Mouse (Mus musculus) limb, embryonic 13.5 days (tissue): ENCODE data around the gene Pld4. TPM values are rescaled to one million over a fixed set of nuclear protein-coding genes. Genes with fewer than 3 reads are reported as not detected.

ENCODE experiments used
- ATAC-seq: fragments of 200-750 bp; cut with Nextera tagmentation; 2 replicates; pipeline ENCODE4 v1.8.0; 2017; ENCODE audit warnings: low read depth, moderate number of reproducible peaks, moderate TSS enrichment; ENCODE audit not compliant: low FRiP score
- H3K27ac ChIP-seq: fragments of 300-500 bp; sonication (generic); 2 replicates; pipeline ENCODE4 v1.5.1; 2015; ENCODE audit warnings: inconsistent platforms, mild to moderate bottlenecking, moderate library complexity
- H3K27me3 ChIP-seq: fragments of 300-500 bp; sonication (generic); 2 replicates; pipeline ENCODE4 v1.6.1; 2015; ENCODE audit warnings: mild to moderate bottlenecking, inconsistent platforms
- H3K36me3 ChIP-seq: fragments of 300-500 bp; sonication (generic); 2 replicates; pipeline ENCODE4 v1.6.1; 2015; ENCODE audit warnings: inconsistent platforms, mild to moderate bottlenecking, moderate library complexity
- H3K4me1 ChIP-seq: fragments of 300-500 bp; sonication (generic); 2 replicates; pipeline ENCODE4 v1.6.1; 2015; ENCODE audit warnings: inconsistent platforms
- H3K4me2 ChIP-seq: fragments of 300-500 bp; sonication (generic); replicated peaks from 2 replicates; pipeline ENCODE4 v1.6.1; 2015; ENCODE audit warnings: inconsistent platforms, mild to moderate bottlenecking, moderate library complexity
- H3K4me3 ChIP-seq: fragments of 300-500 bp; sonication (generic); 2 replicates; pipeline ENCODE4 v1.5.1; 2015; ENCODE audit warnings: moderate library complexity, mild to moderate bottlenecking, inconsistent platforms
- H3K9ac ChIP-seq: fragments of 300-500 bp; sonication (generic); 2 replicates; pipeline ENCODE4 v1.6.1; 2015; ENCODE audit warnings: mild to moderate bottlenecking, inconsistent platforms
- H3K9me3 ChIP-seq: fragments of 300-500 bp; sonication (generic); 2 replicates; pipeline ENCODE4 v1.6.1; 2016; ENCODE audit warnings: inconsistent platforms
- WGBS: fragments of 180-500 bp; shearing (Covaris S2); methylation state at CpG from one replicate; pipeline ENCODE4 v1.1.7; 2015; 5-methylcytosine and 5-hydroxymethylcytosine counted together
- polyA plus RNA-seq: library from polyadenylated mRNA; unstranded; fragments of >200 nt; fragmentation: Nextera tagmentation; extraction: Ambion mirVana; gene quantifications from 2 replicates; pipeline ENCODE4 v1.2.1, GENCODE M21; 2015

The Pld4 gene
- polyA plus RNA-seq, 1 experiment from 2014 or later, result 6.1 TPM

DNA sequence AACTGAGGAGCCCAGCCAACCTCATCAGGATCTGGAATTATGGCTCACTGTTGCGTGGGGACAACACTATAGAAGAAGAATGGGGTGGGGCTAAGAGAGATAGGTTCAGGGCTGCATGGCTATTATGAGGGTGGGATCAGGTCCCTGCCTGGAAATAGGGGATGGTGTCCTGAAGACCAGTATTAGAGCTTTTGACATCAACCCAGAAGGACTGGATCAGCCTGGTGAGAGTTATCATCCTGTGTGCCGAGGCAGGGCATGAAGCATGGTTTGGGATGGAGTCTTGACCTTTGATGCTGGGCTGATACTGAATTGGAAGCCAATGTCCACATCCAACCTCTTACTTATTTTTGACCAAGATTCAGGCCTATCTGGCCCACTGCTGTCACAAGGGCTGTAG, 9.3 kb downstream of the Pld4 start:
- Histone ChIP-seq H3K4me3 (no peak overlapping the region), H3K4me2 (no peak overlapping the region), H3K27me3 (no peaks in the 10 kb centered on the region), H3K9me3 (peaks cover 2% of the 10 kb centered on the region; the same call in 1 of the 2 replicates), H3K9ac (no peak overlapping the region), H3K36me3 (no peaks in the 10 kb centered on the region), H3K27ac (no peak overlapping the region), H3K4me1 (peaks cover 6% of the 10 kb centered on the region; the same call in 1 of the 2 replicates)
- WGBS, result 81% methylated on average over 2 of the region's 2 CpGs
- no peak for ATAC-seq

DNA sequence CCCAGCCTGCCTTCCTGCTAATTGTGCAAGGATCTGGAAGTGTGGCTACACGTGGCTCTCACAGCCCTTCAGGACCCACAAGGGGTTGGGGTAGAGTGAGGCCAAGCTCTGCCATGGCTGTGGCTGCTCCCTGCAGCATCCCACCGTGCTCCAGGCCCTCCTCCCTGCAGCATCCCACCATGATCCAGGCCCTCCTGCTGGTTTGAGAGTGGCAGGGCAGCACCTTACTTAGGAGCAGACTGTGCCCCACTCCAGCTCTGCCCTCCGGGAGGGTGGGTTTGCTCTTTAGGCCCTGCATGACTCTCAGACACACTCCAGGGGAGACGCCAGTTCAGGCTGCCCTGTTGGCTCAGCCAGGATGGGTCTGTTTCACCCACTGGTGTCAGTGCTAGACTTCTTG, 9.9 kb downstream of the Pld4 start:
- peaks cover 8% of the 10 kb centered on the region for H3K9me3 ChIP-seq
- no peak overlapping the region for H3K9ac ChIP-seq
- 76% methylated on average over 4 of the region's 4 CpGs for WGBS
- no peaks in the 10 kb centered on the region for H3K36me3 ChIP-seq
- H3K27me3 ChIP-seq, result no peaks in the 10 kb centered on the region
- H3K4me2 ChIP-seq, result no peak overlapping the region
- no peak overlapping the region for H3K4me3 ChIP-seq
- peaks cover 6% of the 10 kb centered on the region; the same call in 1 of the 2 replicates for H3K4me1 ChIP-seq
- ATAC-seq, result no peak
- no peak overlapping the region for H3K27ac ChIP-seq

DNA sequence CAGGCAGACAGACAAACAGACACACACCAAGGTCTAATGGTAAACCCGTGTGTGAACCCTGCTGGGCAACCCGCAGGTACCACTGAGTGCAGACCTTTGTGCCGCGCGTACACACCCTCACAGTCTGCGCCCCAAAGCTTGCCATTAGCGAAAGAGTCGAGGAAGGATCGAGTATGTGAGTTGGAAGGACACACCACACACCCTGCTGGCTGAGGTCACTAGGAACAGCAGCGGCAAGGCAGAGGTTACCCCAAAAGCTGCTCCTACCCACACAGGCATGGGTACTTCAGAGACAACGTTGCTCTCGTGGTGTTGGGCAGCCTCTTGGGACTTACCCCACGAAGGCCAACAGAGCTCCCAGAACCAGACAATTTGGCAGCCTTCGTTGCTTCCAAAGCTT, 11.9 kb downstream of the Pld4 start:
- Histone ChIP-seq H3K36me3 (no peaks in the 10 kb centered on the region), H3K27me3 (no peaks in the 10 kb centered on the region), H3K27ac (no peak overlapping the region), H3K4me3 (no peak overlapping the region), H3K9ac (no peak overlapping the region), H3K4me1 (peaks cover 6% of the 10 kb centered on the region; the same call in 1 of the 2 replicates), H3K9me3 (peaks cover 12% of the 10 kb centered on the region), H3K4me2 (no peak overlapping the region)
- ATAC-seq, result no peak
- 90% methylated on average over 14 of the region's 14 CpGs for WGBS

DNA sequence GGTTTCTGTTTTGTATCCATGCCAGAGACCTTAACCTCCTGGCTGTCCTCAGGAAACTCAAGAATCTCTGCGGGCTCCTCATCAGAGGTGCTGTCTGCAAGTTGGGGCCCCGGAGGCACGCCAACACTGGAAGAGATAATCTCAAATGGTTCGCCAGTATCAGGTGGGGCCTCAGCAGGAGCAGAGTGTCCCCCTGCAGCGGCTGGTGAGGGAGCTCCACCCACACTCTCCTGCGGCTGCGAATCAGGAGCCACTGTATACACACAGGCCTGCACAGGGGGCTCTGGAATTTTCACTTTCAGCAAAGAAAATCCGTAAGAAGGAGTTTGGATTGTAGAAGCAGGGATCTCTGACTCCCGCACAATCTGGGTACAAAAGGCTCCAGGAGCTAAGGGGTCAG, 12.9 kb downstream of the Pld4 start:
- Histone ChIP-seq H3K9me3 (peaks cover 12% of the 10 kb centered on the region), H3K27me3 (no peaks in the 10 kb centered on the region), H3K9ac (no peak overlapping the region), H3K27ac (no peak overlapping the region), H3K36me3 (no peaks in the 10 kb centered on the region), H3K4me1 (peaks cover 6% of the 10 kb centered on the region; the same call in 1 of the 2 replicates), H3K4me2 (no peak overlapping the region), H3K4me3 (no peak overlapping the region)
- WGBS, result 47% methylated on average over 9 of the region's 9 CpGs
- ATAC-seq, result no peak

DNA sequence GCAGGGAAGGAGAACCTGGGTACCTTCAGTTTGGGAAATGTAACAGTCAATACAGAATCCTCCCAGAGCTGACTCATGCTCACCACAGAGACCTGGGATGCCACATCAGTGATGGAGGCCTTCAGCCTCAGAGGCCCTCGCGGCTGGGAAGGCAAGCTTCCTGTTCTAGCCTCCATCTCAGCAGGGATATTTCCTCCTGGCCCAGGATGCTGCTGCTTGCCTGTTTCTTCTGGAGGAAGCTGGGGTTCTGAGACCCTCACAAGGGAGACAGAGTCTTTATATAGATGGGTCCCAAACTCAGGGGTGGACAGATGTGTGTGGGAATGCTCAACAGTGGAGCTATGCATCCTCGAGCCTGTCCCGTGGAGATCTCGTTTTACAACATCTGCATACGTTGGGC, 13.6 kb downstream of the Pld4 start:
- Histone ChIP-seq H3K27me3 (no peaks in the 10 kb centered on the region), H3K9me3 (peaks cover 12% of the 10 kb centered on the region), H3K4me2 (no peak overlapping the region), H3K36me3 (no peaks in the 10 kb centered on the region), H3K27ac (no peak overlapping the region), H3K9ac (no peak overlapping the region), H3K4me1 (peaks cover 6% of the 10 kb centered on the region; the same call in 1 of the 2 replicates), H3K4me3 (no peak overlapping the region)
- no peak for ATAC-seq
- 75% methylated on average over 6 of the region's 6 CpGs for WGBS

DNA sequence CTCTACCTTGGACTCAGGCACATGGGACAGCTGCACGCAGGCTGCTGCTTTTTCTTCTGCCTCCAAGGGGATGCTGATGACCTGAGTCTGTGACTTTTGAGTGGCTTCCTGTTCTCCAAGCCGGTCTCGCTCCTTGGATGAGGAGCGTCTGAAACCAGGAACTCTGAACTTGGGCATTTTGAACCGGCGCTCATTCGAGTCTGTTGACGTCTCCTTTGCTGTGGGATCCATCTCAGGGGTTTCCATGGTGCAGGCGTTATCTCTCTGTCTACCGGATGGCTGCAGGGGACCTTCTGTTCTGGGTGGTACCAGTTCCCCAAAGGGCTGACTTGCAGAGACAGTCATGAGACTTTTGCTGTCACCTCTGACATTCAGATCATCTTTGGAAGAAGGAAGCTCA, 14.0 kb downstream of the Pld4 start:
- H3K27me3 ChIP-seq, result no peaks in the 10 kb centered on the region
- H3K27ac ChIP-seq, result no peak overlapping the region
- peaks cover 6% of the 10 kb centered on the region; the same call in 1 of the 2 replicates for H3K4me1 ChIP-seq
- whole genome bisulfite sequencing, result 95% methylated on average over 10 of the region's 10 CpGs
- H3K9ac ChIP-seq, result no peak overlapping the region
- no peak overlapping the region for H3K4me2 ChIP-seq
- H3K4me3 ChIP-seq, result no peak overlapping the region
- no peaks in the 10 kb centered on the region for H3K36me3 ChIP-seq
- no peak for ATAC-seq
- peaks cover 12% of the 10 kb centered on the region for H3K9me3 ChIP-seq

DNA sequence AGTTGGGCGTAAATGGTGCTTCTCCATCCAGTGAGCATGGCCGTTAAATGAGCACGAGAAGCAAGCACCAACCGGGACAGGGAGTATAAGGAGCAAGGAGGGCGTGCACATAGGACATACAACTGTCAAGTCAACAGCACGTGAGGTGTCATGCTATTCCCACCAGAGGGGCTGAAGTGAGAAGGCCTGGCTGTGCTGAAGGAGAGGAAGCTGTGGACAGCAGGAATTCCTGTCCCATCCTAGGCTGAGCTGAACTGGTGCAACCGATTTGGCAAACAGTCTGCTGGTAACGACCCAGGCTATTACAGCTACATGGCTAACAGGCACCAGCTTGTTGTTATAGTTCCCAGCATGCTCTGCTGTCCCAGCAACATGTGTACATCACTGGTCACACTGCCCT, 30.6 kb downstream of the Pld4 start:
- no peaks in the 10 kb centered on the region for H3K9me3 ChIP-seq
- no peak overlapping the region for H3K9ac ChIP-seq
- ATAC-seq, result no peak
- 0 out of 2 replicates have a peak overlapping the region, but pooled peaks have one; percentile 4 for H3K4me2 ChIP-seq
- 51% methylated on average over 8 of the region's 8 CpGs for WGBS
- no peaks in the 10 kb centered on the region for H3K36me3 ChIP-seq
- H3K27me3 ChIP-seq, result no peaks in the 10 kb centered on the region
- H3K27ac ChIP-seq, result no peak overlapping the region
- no peak overlapping the region for H3K4me3 ChIP-seq
- peaks cover 25% of the 10 kb centered on the region for H3K4me1 ChIP-seq

DNA sequence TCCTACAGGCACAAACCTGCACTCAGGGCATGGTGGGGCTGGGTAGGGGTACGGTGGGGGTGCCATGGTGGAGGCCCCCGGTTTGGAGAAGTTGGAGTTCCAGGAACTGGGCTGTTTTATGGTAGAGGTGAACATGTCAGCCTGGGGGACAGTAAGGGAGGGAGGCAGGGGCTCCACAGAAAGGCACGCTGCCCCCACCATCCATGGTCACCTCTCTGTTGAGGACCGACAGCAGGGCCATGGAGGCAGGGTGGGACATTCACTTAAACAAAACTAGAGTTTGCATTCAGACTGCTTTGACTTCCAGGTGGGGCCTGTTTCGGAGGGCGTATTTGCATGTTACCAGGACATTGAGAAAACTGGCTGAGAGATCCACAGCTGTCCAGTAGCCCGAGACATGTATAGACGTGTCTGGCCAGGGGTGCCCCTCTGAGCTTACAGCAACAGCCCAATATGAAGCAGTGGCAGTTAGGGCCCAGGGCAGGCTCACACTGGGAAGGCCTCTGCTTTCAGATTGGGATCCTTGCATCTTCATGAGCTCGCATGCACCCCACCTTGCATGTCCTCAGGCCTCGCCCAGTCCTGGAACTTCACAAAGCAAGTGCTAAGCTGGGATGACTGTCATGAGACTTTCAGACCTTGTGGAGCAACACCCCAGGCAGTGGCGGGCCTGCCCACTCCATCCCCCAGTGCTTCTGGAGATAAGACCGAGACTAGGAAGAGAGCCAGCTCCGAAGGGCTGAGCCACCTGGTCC, 33.3 kb downstream of the Pld4 start:
- H3K4me1 ChIP-seq, result peaks cover 52% of the 10 kb centered on the region
- no peaks in the 10 kb centered on the region for H3K9me3 ChIP-seq
- no peak overlapping the region; the same call in 1 of the 2 replicates for H3K27ac ChIP-seq
- H3K4me2 ChIP-seq, result no peak overlapping the region
- H3K4me3 ChIP-seq, result no peak overlapping the region
- peaks cover 12% of the 10 kb centered on the region; the same call in 1 of the 2 replicates for H3K27me3 ChIP-seq
- no peak overlapping the region for H3K9ac ChIP-seq
- no peak for ATAC-seq
- WGBS, result 76% methylated on average over 13 of the region's 13 CpGs
- H3K36me3 ChIP-seq, result no peaks in the 10 kb centered on the region

DNA sequence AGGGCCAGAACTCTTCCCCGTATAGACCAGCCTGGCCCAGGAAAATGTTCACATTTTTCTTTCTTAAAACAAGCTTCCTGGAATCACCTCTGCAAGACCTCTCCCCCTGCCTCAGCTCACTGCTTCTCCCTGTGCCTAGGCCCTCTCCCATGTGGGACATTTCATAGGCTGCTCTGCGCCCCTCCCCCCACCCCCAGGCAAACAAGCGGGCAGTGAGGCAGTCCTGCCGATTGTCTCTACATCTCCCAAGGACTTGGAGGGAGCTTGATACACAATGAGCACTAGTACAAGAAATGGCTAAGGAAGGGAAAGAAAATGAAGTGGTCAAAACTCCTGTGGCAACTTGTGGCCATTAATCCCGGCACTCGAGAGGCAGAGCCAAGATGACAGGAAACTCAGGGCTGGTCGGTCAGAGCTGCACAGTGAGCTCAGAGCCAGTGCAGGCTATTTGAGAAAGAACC, 33.9 kb downstream of the Pld4 start:
- Histone ChIP-seq H3K27me3 (peaks cover 18% of the 10 kb centered on the region), H3K9ac (no peak overlapping the region), H3K27ac (no peak overlapping the region), H3K4me1 (peaks cover 56% of the 10 kb centered on the region), H3K9me3 (no peaks in the 10 kb centered on the region), H3K36me3 (no peaks in the 10 kb centered on the region), H3K4me3 (no peak overlapping the region), H3K4me2 (no peak overlapping the region)
- WGBS, result 29% methylated on average over 7 of the region's 7 CpGs
- ATAC-seq, result no peak

DNA sequence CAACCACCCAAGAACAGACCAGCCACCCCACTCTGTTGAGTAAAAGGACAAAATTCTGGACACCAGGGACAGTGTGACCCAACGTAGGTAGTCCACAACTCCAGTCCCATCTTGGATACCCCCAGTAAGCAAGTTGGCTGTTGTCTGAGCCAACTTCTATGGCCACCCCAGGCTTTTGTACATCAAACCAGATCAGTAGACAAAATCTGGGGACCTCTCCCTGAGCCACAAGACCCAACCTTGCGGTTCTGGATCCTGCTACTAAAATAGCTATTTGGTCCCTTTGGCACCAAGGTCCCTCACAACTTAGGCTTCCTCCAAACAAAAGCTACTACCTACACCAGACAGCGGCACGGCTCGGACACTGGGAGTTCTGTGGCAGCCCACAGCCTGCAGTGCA, 34.5 kb downstream of the Pld4 start:
- no peaks in the 10 kb centered on the region for H3K9me3 ChIP-seq
- 0 out of 2 replicates have a peak overlapping the region, but pooled peaks have one; percentile 2 for H3K9ac ChIP-seq
- H3K4me1 ChIP-seq, result peaks cover 56% of the 10 kb centered on the region
- H3K27me3 ChIP-seq, result peaks cover 23% of the 10 kb centered on the region
- 89% methylated on average over 5 of the region's 5 CpGs for WGBS
- H3K36me3 ChIP-seq, result no peaks in the 10 kb centered on the region
- H3K4me2 ChIP-seq, result no peak overlapping the region
- H3K4me3 ChIP-seq, result no peak overlapping the region
- no peak for ATAC-seq
- no peak overlapping the region for H3K27ac ChIP-seq

DNA sequence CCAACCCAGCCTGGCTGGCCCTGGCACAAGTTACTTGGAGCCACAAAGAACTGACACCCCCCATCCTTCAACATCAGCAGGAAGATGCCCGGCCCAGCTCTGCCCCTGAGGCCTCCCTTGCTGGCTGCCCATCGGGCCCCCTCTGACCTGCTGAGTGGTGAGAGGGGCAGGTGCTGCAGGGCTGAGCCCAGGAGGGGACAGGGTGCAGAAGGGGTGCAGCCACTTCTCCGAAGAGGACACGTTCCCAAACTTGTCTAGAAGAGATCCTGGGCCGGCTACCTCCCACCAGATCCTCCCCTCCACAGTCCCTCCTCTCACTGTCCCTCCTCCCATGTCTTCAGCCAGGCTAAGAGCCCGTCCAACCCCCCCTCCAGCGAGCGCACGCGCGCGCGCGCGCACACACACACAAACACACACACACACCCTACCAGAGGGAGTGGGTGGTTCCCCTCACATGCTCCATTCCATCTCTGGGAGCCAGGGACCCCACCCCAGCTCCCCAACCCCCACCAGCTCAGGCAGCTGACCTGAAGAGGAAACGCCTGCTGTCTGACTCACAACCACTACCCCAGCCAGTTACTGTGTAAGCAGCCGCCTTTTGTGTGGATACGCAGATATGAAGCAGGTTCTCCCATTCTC, 35.1 kb downstream of the Pld4 start:
- Histone ChIP-seq H3K4me1 (peaks cover 60% of the 10 kb centered on the region), H3K27me3 (peaks cover 25% of the 10 kb centered on the region), H3K27ac (no peak overlapping the region), H3K4me3 (no peak overlapping the region), H3K4me2 (0 out of 2 replicates have a peak overlapping the region, but pooled peaks have one; percentile 9), H3K36me3 (no peaks in the 10 kb centered on the region), H3K9me3 (no peaks in the 10 kb centered on the region), H3K9ac (0 out of 2 replicates have a peak overlapping the region, but pooled peaks have one; percentile 2)
- 67% methylated on average over 18 of the region's 18 CpGs for WGBS
- ATAC-seq, result no peak
